Mouse (Mus musculus) natural killer cell, adult 2 months (primary cell): ENCODE results near the gene Jak1.

Source experiments
- DNase-seq, 2 experiments: peaks; one replicate each; pipeline ENCODE4 v3.0.0; 2022; ENCODE audit warnings: low spot score in 2 of 2

Jak1 gene

DNA sequence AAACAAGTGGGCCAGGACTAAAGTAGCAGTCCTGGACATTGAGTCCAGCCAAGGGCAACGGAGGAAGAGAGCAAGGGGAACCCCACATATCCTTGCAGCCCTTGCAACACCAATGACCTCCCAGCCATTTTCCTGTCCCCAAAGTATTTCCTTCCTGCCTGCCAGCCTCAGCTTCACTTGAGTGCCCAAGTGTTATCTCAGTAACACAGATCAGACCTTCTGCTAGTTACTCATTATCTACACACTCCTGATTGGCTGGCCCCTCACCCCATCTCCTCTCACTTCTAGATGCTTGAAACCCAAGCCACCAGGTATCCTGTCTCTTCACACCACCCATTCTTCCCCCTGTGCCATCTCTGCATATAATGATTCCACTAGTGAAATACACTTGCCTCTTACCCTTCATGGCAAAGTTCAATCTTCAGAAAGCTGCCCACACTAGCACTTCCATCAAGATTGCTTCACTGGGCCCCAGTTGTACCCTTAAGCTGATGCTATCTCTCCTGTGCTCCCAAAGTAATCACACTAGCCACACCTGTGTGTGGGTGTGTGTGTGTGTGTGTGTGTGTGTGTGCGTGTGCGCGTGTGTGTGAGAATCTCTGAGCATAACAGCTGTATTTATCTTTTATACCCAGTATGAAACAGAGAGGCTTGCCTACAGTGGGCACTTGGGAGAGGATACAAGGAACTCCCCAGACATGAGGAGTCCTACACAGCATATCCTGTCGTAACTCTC is 72.7 kb downstream of the Jak1 start:
- peak; percentile 54 to 55 for DNase-seq

GRCm38 (mm10) chr4:101187381-101187780 is 77.7 kb downstream of the Jak1 start:
- peak; percentile 76 to 86 for DNase-seq

DNA sequence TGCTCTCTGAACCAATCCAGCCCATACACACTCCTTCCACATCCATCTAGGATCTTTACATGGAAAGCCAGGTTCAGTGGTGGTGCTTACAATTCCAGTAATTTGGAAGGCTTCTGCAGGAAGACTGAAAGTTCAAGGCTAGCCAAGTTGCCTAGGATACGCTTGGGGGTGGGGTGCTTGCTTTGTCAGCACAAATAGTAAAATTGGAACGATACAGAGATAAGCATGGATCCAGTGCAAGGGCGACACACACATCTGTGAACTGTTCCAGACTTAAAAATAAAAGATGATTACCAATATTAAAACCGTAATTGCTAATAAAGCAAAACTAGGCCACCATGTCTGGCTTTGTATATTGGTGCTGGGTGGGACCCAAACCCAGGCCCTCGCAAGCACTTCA is 78.5 kb downstream of the Jak1 start:
- DNase-seq, result no peak

DNA sequence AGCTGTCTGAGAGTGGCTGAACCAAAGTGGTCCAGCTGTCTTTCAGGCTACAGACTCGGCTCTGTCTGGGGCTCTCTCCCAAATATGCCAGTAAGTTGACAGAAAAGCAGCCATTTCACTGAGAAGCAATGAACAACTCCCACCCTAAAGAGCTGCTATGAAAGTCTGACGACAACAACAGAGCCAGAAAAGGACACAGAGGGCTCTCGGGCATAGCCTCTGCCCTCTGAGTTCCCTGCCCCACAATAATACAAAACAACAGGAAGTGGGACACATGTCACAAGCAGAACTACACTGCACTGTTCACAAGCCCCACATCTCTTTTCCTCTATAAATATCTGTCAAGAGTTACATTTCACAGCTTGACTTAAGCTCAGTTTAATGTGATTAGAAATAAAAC is 79.9 kb downstream of the Jak1 start:
- DNase-seq, result peak; percentile 50 to 56

GRCm38 (mm10) chr4:101182603-101183011 is 82.5 kb downstream of the Jak1 start:
- peak; percentile 64 to 69 for DNase-seq

GRCm38 (mm10) chr4:101180681-101181080 is 84.4 kb downstream of the Jak1 start:
- DNase-seq, result no peak

GRCm38 (mm10) chr4:101179836-101180235 is 85.2 kb downstream of the Jak1 start:
- DNase-seq, result no peak

- no peak for DNase-seq
Observed at GRCm38 (mm10) chr4:101179076-101179475, 86.0 kb downstream of the Jak1 start.

DNA sequence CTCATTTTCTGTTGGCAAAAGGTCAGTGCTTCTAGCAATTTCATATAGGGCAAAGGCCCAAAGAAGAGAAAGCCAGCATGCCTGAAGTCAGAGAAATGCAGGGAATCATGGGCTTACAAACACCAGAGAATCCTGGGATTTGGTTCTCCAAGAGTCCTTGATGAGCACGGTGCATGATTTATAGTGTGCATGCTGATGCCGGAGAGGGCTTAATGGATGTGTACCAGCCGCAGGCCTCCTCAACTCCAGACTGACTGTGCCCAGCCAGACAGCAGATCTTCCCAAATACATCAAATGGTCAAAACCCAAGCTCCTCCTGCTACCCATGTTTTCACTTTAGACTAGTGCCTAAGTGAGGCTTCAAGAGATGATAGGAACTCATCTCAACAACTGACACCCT is 87.3 kb downstream of the Jak1 start:
- no peak for DNase-seq

DNA sequence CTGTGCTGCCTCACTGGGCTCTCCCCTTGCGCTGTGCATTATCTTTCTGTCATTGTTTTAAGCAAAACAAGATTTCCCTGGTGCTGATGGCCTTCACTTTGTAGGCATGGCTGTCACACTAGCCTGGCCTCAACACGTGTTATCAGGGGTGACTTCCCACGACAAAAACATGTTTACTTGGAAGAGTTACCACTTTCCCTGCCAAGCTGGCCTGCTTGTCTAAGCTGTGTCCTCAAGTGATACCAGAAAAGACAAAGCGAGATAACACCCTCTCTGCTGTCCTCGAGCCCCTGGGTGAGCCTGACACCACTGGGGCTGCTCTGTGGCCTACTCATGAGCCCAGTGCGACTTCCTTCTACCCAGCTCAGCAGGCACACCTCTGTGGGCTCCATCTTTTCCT is 89.0 kb downstream of the Jak1 start:
- DNase-seq, result peak; percentile 68 to 81

DNA sequence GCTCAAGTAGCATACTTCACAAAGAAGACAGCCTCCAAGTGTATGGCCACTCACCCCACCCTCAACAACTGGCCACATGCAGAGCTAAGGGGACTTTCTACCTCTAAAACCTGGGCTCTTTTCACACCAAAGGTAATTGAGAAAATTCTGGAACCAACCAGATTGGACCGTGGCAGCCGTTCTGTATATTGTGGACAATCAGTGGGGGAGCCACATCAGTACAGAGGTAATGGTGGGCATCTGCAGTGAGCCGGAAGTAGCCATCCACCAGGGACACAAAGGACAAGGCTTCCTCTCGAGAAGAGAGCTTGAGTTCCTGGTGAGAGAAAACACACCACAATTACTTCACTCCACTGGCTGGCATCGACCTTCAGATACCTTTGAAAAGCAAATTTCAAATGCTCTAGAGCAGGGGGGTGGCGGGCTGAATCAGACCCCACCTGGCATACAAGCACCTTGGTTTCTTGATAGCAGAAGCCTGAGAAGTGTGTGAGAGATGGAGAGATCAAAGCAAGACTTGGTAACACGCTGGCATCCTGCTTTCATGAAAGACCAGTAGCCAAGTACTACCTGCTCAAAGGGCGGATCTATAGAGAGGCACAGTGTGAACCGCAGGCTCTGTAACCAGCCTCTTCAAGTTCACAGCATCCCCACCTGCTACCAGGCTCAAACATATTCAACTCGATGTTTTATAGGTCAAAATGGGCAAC is 90.0 kb downstream of the Jak1 start:
- DNase-seq, result peak; percentile 65 to 73

DNA sequence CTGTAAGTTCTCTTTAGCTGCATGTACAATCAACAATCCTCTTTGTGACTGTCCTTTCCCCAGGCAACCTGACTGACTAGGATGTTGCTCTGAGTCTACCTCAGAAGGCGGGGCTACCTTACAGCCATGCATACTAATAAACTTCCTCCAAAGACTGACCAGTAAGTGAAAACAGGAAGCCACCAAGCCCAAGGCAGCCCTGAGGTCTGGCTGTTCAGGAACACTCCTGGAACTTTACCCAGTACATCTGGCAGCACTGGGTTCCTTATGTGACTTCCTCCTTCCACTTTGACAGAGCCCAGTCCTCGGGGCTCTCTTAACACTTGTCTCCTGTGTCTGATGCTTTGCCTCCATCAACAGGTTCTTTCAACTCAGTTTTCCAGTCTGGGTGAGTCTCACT is 92.3 kb downstream of the Jak1 start:
- DNase-seq, result peak; percentile 23 to 28

- DNase-seq, result peak; percentile 59 to 63
Observed at GRCm38 (mm10) chr4:101168189-101168778, 96.8 kb downstream of the Jak1 start.

DNA sequence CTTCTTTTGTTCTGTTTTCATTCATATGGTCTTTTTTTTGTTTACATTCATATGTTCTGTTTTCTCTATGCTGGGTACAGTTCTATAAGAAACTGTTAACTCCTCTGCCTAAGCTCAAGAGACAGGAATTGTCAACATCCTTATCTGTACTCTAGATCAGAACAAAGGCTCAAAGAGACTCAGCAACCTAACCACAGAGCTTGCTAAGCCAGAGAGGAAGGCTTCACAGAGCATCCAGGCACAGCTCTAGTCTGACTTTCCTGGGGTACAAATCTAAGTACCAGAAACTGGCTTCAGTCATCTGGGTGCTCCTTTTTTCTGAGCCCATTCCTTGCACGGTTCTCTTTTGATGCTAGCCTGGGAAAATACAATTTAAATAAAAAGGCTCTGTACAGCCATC is 97.3 kb downstream of the Jak1 start:
- no peak for DNase-seq

GRCm38 (mm10) chr4:101165776-101166175 is 99.3 kb downstream of the Jak1 start:
- DNase-seq, result no peak

- DNase-seq, result no peak
Observed at GRCm38 (mm10) chr4:101164673-101165072, 100.4 kb downstream of the Jak1 start.

- DNase-seq, result no peak
Observed at GRCm38 (mm10) chr4:101164189-101164588, 100.9 kb downstream of the Jak1 start.

DNA sequence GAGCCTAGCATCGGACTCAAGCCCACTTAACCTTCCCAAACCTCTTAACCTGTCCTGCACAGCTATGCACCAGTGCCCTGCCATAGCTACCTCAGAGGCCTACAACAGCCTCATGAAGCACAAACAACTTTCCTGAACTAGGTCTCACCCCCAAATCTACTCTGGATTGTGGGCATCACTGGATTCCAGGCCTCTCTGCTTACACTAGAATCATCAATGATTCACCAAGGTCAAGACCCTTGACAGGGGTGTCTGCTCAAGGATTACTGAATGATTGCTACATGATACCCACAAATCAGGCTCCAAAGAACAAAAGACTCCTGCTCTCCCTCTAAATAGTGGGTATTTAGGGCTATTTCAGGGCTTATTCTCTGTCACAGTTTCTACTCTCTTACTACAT is 104.3 kb downstream of the Jak1 start:
- no peak for DNase-seq

DNA sequence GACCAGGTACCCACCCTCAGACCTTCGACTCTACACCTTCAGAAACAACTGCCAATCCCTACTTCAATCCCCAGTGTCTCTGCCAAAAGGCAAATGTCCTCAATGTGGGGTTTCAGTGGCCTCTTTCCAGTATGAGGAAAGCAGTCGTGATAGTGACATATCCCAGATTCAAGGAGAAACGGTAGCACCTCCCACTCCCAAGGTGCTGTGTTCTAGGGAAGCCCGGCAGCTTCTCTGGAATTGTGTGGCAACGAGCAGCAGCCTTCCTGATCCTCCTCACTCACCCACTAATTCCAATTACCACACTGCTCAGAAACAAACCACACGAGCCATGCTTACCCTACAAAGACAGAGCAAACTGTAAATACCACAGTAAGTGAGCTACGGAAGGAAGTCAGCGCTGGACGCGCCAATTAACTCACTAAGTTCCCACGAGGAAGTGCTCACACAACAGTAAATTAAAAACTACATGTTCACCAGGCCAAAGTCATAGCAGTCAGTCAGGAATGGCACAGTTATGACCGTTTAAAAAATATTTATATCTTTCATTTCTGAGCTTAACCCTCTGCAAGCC is 105.8 kb downstream of the Jak1 start:
- DNase-seq, result no peak

DNA sequence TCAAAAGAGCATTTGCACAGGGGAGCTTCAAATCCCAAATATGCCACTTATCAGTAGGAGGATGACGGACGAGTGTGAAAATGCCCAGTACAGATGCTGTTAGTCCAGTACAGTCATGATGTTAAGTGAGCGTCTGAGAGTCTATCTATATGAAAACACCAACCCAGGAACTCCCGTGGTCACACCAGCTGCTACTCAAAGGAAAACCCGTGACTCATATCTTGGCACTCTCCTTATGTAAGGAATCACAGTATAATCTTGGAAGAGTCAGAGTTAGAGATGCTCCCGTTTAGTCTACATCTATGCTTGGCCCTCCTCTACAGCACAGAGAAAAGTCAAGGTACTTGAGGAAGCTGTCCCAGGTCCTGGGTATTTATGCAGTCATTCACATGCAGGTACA is 106.8 kb downstream of the Jak1 start:
- no peak for DNase-seq

DNA sequence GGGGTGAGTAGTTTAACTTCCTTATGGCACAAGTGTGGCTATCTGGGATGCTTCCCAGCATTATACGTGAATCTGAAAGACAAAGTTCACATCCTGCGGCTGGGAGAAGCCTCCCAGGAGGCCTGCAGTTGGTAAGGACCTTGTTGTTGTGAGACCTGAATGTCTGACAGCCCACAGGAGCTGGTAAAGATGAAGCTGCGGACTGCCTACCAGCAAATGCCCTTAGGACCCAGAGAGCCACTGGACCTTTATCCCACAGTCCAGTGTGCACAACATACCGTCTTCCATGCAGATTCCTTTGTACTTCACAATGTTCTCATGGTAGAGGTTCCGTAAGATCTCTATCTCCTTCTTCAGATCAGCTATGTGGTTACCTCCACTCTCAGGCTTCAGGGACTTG is 107.6 kb downstream of the Jak1 start:
- no peak for DNase-seq

DNA sequence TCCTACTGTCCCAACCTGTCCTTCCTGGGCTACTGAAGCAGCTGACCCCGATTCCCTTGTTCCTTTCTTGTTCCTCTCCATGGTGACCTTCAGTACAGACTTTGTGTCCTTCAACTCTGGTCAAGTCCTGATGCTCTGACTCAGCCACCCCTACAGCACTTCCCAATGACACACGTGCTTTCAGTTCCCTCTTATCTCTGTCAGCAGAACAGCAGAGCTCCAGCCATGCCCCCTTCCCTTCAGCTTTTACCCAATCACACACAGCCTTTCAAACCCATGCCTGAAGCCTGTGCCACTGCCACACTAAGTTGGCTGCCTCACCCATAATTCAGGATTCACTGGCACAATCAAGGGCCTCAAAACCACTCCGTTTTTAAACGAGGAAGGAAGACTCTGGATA is 109.5 kb downstream of the Jak1 start:
- DNase-seq, result no peak
